Mouse (Mus musculus) kidney, embryonic 15.5 days (tissue): Measurements from ENCODE around the gene Rad50. TPM values are rescaled to one million over a fixed set of nuclear protein-coding genes. Genes with fewer than 3 reads are reported as not detected.

Experiments
- ATAC-seq: fragments of 200-750 bp; cut with Nextera tagmentation; replicated peaks from 2 replicates; pipeline ENCODE4 v1.8.0; 2017; ENCODE audit warnings: moderate TSS enrichment; ENCODE audit not compliant: low FRiP score
- H3K27ac ChIP-seq: fragments of 300-500 bp; sonication (generic); 2 replicates; pipeline ENCODE4 v1.5.1; 2015; ENCODE audit warnings: mild to moderate bottlenecking, inconsistent platforms
- H3K27me3 ChIP-seq: fragments of 300-500 bp; sonication (generic); 2 replicates; pipeline ENCODE4 v1.6.1; 2015; ENCODE audit warnings: inconsistent platforms
- H3K36me3 ChIP-seq: fragments of 300-500 bp; sonication (generic); 2 replicates; pipeline ENCODE4 v1.6.1; 2015; ENCODE audit warnings: inconsistent platforms
- H3K4me1 ChIP-seq: fragments of 300-500 bp; sonication (generic); 2 replicates; pipeline ENCODE4 v1.6.1; 2015; ENCODE audit warnings: inconsistent platforms
- H3K4me2 ChIP-seq: fragments of 300-500 bp; sonication (generic); 2 replicates; pipeline ENCODE4 v1.6.1; 2015; ENCODE audit warnings: moderate library complexity, mild to moderate bottlenecking, inconsistent platforms
- H3K4me3 ChIP-seq: fragments of 300-500 bp; sonication (generic); replicated peaks from 2 replicates; pipeline ENCODE4 v1.5.1; 2015; ENCODE audit warnings: mild to moderate bottlenecking, inconsistent platforms
- H3K9ac ChIP-seq: fragments of 300-500 bp; sonication (generic); 2 replicates; pipeline ENCODE4 v1.6.1; 2015; ENCODE audit warnings: mild to moderate bottlenecking, inconsistent platforms
- H3K9me3 ChIP-seq: fragments of 300-500 bp; sonication (generic); replicated peaks from 2 replicates; pipeline ENCODE4 v1.6.1; 2016; ENCODE audit warnings: inconsistent platforms
- WGBS: fragments of 180-500 bp; shearing (Covaris S2); methylation state at CpG from one replicate; pipeline ENCODE4 v1.1.7; 2015; ENCODE audit warnings: mixed read lengths; 5-methylcytosine and 5-hydroxymethylcytosine counted together
- polyA plus RNA-seq: library from polyadenylated mRNA; unstranded; fragments of >200 nt; fragmentation: Nextera tagmentation; extraction: Ambion mirVana; gene quantifications from 2 replicates; pipeline ENCODE4 v1.2.1, GENCODE M21; 2015

The Rad50 gene
- polyA plus RNA-seq, 1 experiment from 2014 or later = 27.2 TPM

DNA sequence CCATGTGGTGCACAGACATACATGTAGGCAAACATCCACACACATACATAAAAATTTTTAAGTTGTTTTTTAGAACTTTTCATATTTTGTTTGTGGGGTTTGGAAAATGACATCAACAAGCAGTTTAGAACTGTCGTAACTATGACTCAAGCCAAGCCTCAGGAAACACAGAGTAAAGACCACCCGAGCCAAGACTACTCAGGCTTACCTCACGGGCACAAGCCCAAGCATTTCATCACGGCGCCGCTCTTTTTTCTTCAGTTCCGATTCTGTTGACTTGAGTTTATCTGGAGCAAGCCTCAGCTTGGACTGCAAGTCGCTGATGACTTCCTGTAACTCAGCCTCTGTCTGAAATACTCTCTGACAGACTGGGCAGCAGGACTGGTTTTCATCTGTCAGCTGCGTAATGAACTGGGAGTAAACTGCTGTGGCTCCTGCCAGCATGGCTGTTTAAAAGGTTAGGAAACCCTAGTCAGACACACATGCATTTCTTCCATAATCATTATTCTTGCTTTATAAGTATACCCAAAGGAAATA, 24.1 kb downstream of the Rad50 start:
- WGBS = 91% methylated on average over 9 of the region's 9 CpGs
- Histone ChIP-seq H3K27me3 (no peaks in the 10 kb centered on the region), H3K4me1 (no peaks in the 10 kb centered on the region), H3K9ac (no peak overlapping the region), H3K36me3 (peaks cover 66% of the 10 kb centered on the region), H3K4me2 (no peak overlapping the region), H3K9me3 (no peaks in the 10 kb centered on the region), H3K4me3 (no peak overlapping the region), H3K27ac (no peak overlapping the region)
- ATAC-seq = no peak

DNA sequence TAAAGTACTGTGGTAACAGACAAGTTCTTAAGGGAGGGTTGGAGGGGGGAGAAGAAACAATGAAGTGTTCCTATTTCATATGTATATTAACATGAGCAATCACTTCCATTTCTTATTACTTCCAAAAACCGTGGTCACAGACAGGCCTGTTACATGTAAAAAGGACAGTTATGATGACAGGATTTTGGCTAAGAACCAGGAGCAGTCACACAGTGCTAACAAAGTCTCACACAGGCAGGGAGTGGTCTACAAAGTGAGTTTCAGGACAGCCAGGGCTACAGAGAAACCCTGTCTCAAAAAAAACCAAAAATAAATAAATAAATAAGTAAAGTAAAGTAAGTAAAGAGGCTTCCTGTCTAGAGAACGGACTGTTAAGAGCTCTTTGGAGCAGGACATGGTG, 24.9 kb downstream of the Rad50 start:
- Histone ChIP-seq H3K36me3 (peaks cover 64% of the 10 kb centered on the region), H3K27me3 (no peaks in the 10 kb centered on the region), H3K9ac (no peak overlapping the region), H3K9me3 (no peaks in the 10 kb centered on the region), H3K4me3 (no peak overlapping the region), H3K4me1 (no peaks in the 10 kb centered on the region), H3K27ac (no peak overlapping the region), H3K4me2 (no peak overlapping the region)
- ATAC-seq = no peak
- WGBS = 70% methylated on average over 2 of the region's 2 CpGs

DNA sequence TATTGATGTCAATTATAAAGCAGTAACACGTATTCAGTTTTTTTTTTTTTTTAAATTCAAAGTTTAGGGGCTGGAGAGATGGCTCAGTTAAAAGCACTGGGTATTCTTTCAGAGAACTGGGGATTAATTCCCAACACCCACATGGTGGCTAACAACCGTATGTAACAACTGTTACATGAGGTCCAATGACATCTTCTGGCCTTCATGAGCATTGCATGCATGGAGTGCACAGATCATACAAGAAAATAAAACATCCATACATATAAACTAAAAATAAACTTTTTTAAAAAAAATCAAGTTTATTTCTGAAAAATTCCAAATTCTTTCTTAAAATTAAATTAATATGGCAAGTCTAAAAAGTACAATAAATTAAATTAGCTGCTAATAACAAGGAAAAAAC, 25.4 kb downstream of the Rad50 start:
- no peak overlapping the region for H3K27ac ChIP-seq
- no peak for ATAC-seq
- H3K4me1 ChIP-seq = no peaks in the 10 kb centered on the region
- H3K36me3 ChIP-seq = peaks cover 64% of the 10 kb centered on the region
- H3K9me3 ChIP-seq = no peaks in the 10 kb centered on the region
- H3K4me3 ChIP-seq = no peak overlapping the region
- H3K9ac ChIP-seq = no peak overlapping the region
- no peaks in the 10 kb centered on the region for H3K27me3 ChIP-seq
- 91% methylated on average over 2 of the region's 2 CpGs for WGBS
- no peak overlapping the region for H3K4me2 ChIP-seq

DNA sequence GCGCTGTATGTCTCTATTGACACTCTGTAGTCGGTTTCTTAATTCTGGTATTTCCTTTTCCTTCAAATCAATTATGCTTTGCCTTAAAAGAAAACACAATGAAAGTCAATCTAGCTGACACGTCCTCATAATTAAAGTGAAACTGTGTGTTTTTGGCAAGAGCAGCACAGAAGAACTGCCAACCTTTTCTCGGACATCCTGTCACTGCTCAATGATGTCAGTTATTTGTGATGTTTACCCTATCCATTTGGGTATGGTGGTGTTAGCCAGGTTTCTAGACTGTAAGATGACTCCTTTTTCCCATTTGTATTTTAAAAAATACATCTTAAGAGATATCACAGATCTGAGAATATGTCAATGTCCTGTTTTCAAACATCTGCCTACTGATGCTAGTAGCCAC, 27.0 kb downstream of the Rad50 start:
- H3K4me3 ChIP-seq = no peak overlapping the region
- peaks cover 72% of the 10 kb centered on the region for H3K36me3 ChIP-seq
- H3K27me3 ChIP-seq = no peaks in the 10 kb centered on the region
- no peaks in the 10 kb centered on the region for H3K9me3 ChIP-seq
- 83% methylated on average over 4 of the region's 4 CpGs for WGBS
- H3K4me2 ChIP-seq = no peak overlapping the region
- no peaks in the 10 kb centered on the region for H3K4me1 ChIP-seq
- ATAC-seq = no peak
- no peak overlapping the region for H3K9ac ChIP-seq
- H3K27ac ChIP-seq = no peak overlapping the region

DNA sequence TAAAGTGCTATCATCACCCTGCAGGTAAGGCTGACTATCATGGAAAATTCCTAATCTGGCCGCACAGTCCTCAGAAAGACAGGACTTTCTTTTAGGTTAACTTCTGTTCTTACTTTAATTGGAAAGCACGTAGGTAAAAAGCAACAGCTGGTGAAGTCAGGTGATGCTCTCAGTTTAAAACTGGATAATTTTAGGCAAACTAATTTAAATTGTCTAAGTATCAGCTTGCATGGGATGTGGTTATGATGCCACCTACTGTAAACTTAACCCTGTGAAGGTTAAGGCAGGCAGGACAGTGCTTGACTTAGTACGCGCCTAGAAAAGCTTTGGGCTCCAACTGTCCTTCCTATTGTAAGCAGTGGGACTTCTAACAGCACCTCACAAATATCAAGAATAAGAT, 35.7 kb downstream of the Rad50 start:
- Histone ChIP-seq H3K27me3 (no peaks in the 10 kb centered on the region), H3K27ac (no peak overlapping the region), H3K36me3 (peaks cover 85% of the 10 kb centered on the region), H3K4me1 (no peaks in the 10 kb centered on the region), H3K4me3 (no peak overlapping the region), H3K4me2 (no peak overlapping the region), H3K9me3 (no peaks in the 10 kb centered on the region), H3K9ac (no peak overlapping the region)
- WGBS = 95% methylated on average over 4 of the region's 4 CpGs
- ATAC-seq = no peak

DNA sequence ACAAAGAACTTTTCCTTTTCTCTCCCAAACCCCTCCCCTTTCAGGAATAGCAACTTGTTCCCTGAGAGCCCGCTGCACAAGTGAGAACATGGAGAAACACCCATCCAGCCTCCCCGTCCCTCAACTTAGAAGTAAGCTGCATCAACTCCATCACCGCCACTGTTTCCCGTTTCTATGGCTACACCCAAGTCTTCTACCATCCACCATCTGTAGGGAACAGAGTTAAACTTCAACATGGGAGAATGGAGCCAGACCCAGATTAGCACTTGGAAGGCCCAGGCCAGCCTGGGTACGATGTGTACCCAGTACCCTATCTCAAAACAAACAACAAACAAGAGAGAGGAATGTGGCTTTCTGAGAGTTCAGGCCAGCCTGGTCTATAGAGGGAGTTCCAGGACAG, 43.0 kb downstream of the Rad50 start:
- Histone ChIP-seq H3K4me1 (peaks cover 3% of the 10 kb centered on the region; the same call in 1 of the 2 replicates), H3K27me3 (no peaks in the 10 kb centered on the region), H3K9me3 (no peaks in the 10 kb centered on the region), H3K36me3 (peaks cover 37% of the 10 kb centered on the region), H3K4me3 (no peak overlapping the region), H3K4me2 (no peak overlapping the region), H3K9ac (no peak overlapping the region), H3K27ac (no peak overlapping the region)
- ATAC-seq = no peak
- WGBS = 89% methylated on average over 5 of the region's 5 CpGs

DNA sequence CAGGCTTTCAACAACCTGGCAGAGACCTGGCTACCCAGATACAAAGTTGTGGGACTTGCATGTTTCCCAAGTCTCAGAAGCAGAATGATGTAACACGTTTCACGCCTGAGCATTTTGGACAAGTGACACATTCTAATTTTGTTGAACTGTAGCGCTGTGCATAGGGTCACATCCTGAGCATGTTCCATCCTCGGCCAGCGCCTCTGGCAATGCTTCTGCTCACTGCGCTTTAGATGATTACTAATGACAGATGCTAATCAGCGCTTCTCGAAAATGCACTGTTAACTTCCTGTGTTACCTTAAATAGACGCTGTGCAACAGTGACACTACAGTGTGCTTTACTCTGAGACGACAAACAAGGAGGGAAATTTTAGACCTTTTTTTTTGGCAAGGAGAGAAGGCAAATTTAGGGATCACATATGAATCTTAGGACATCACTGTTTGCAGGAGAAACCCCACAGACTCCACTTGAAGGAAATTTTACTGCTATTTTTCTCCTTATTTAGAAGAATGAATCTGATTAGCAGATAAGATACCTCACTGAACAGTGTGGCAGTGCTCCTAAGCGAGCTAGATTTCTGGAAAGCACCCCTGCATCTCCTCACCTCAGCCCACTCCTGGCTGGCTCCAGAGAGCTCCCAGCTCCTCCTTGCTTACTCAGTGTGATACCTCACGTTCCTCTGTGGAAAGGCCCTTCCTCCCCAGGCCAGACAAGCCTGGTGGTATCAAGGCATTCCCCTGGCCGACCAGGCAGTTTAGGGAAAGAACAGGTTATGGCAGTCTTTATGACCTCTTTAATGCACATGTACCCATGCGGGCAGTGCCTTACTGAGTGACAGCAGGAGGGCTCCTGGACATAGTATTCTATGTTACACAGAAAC, 44.1 kb downstream of the Rad50 start:
- H3K36me3 ChIP-seq = peaks cover 28% of the 10 kb centered on the region
- no peak overlapping the region for H3K4me3 ChIP-seq
- no peaks in the 10 kb centered on the region for H3K9me3 ChIP-seq
- 66% methylated on average over 14 of the region's 14 CpGs for WGBS
- H3K27me3 ChIP-seq = no peaks in the 10 kb centered on the region
- no peak overlapping the region for H3K4me2 ChIP-seq
- H3K9ac ChIP-seq = no peak overlapping the region
- H3K4me1 ChIP-seq = peaks cover 3% of the 10 kb centered on the region; the same call in 1 of the 2 replicates
- ATAC-seq = no peak
- no peak overlapping the region for H3K27ac ChIP-seq

DNA sequence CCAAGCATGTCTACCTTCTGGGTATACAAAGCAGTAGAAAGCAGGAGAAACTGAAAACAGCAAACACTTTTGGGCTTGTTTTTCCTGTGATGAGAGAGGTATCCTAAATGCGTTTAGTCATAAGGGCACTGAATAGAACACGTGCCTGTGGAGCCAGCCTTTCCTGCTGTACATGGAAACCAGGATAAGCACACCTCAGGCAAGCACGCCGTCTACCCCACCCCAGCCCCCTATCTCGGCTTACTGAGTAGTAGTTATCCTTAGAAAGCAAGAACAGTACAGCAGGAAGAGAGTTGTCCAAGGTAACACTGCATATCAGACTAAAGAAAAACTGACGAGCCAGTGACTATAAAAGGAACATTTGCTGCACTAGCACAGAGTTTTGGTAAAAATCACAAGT, 49.3 kb downstream of the Rad50 start:
- no peaks in the 10 kb centered on the region for H3K27me3 ChIP-seq
- ATAC-seq = no peak
- 89% methylated on average over 6 of the region's 6 CpGs for WGBS

DNA sequence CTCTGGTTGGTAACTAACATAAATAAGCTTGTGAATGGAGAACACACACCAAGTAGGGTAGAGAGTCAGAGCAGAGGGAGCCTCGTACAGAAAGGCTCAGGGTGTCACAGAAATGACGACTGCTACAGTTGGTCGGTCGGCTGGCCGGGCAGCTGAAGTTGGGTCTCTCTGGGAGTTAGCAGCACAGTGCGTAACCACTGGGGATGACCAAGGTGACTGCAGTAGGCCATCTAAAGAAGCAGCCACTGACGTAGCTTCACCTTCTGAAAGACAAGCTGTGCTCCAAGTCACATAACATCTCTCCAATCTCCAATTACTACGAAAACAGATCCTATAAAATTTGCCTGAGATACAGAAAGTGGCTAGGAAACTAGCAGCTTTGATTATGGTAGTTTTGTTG, 49.7 kb downstream of the Rad50 start:
- Histone ChIP-seq H3K4me2 (no peak overlapping the region), H3K9me3 (no peaks in the 10 kb centered on the region), H3K27me3 (no peaks in the 10 kb centered on the region), H3K4me1 (no peaks in the 10 kb centered on the region), H3K27ac (no peak overlapping the region), H3K36me3 (peaks cover 26% of the 10 kb centered on the region), H3K9ac (no peak overlapping the region), H3K4me3 (no peak overlapping the region)
- no peak for ATAC-seq
- WGBS = 68% methylated on average over 8 of the region's 8 CpGs

More for the DNA sequence above, 49.3 kb downstream of the Rad50 start:
- Histone ChIP-seq H3K36me3 (peaks cover 22% of the 10 kb centered on the region; the same call in 1 of the 2 replicates), H3K4me2 (no peak overlapping the region), H3K4me1 (no peaks in the 10 kb centered on the region), H3K9ac (no peak overlapping the region), H3K9me3 (no peaks in the 10 kb centered on the region), H3K4me3 (no peak overlapping the region), H3K27ac (no peak overlapping the region)

DNA sequence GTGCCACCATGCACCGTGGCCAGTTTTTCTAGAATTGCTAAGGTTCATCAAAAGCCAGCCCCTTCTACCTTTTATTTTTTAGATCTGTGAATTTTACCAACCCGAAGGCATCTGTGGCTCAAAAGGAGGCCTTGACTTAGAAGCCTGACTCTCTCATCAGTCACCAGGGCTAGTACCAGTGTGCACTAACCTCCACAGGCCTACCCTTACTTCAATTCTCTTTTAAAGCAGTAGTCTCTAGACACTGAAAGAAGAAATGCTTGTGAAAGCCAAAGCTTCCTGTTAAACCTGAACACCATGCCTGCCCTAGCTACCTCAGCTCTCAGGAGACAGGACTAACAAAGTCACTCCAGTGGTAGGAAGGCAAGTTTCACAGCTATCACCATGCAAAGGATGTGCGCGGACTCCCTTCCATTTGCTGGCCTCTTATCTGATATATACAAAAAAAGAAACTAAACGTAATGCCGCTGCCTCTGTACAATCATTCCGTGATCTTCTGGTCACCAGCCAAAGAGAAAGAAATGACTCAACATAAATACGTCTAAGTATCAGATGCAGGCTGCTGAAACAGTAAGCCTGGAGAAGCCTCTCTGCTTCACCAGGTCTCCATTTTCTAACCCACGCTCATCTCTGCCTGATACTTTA, 50.4 kb downstream of the Rad50 start:
- H3K36me3 ChIP-seq = peaks cover 33% of the 10 kb centered on the region
- H3K4me2 ChIP-seq = no peak overlapping the region
- no peaks in the 10 kb centered on the region for H3K9me3 ChIP-seq
- H3K9ac ChIP-seq = no peak overlapping the region
- 82% methylated on average over 9 of the region's 9 CpGs for WGBS
- no peaks in the 10 kb centered on the region for H3K4me1 ChIP-seq
- no peaks in the 10 kb centered on the region for H3K27me3 ChIP-seq
- no peak for ATAC-seq
- H3K27ac ChIP-seq = no peak overlapping the region
- no peak overlapping the region for H3K4me3 ChIP-seq

DNA sequence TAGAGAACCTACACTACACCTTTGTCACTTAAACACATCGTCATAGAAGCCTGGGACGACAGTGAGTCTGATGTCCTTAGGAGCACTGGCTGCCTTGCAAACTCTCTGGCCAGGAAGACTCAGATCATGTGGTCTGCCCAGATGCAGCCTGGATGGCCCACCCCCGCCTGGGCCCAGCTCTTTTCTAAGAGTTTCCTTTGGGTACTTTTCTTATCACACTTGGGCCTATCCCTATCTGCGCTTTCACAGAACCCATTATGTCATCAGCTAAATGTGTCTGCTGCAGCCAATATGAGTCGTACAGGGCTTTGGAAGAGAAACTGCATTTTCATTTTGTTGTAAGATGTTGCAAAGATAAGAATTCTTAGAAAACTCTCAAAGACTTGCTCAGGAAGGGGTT, 52.1 kb downstream of the Rad50 start:
- WGBS = 77% methylated on average over 5 of the region's 5 CpGs
- Histone ChIP-seq H3K4me1 (no peaks in the 10 kb centered on the region), H3K27ac (no peak overlapping the region), H3K4me2 (no peak overlapping the region), H3K9ac (no peak overlapping the region), H3K4me3 (no peak overlapping the region), H3K9me3 (no peaks in the 10 kb centered on the region), H3K36me3 (peaks cover 50% of the 10 kb centered on the region), H3K27me3 (no peaks in the 10 kb centered on the region)
- ATAC-seq = no peak

DNA sequence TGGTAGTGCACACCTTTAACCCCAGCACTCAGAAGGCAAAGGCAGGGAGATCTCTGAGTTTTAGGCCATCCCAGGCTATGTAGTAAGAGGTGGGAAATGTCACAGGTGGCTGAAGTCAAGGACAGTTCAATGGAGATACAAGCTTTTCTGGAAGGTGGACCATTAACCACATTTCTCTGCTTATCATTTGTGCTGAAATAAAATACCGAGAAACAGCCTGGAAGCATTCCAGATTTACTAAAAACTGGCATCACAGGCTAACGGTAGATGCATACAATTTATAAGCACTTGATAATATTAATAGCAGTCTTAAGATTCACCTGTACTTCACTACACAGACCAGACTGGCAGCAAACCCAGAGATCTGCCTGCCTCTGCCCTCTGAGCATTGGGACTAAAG, 54.7 kb downstream of the Rad50 start:
- Histone ChIP-seq H3K4me1 (no peaks in the 10 kb centered on the region), H3K9me3 (no peaks in the 10 kb centered on the region), H3K36me3 (peaks cover 62% of the 10 kb centered on the region), H3K9ac (no peak overlapping the region), H3K4me2 (no peak overlapping the region), H3K27ac (no peak overlapping the region), H3K27me3 (no peaks in the 10 kb centered on the region), H3K4me3 (no peak overlapping the region)
- no peak for ATAC-seq
- WGBS = 95% methylated on average over 2 of the region's 2 CpGs
